Mouse (Mus musculus) left cerebral cortex, adult 2 months (tissue): ENCODE data around the gene Lim2. TPM values are rescaled to one million over a fixed set of nuclear protein-coding genes. Genes with fewer than 3 reads are reported as not detected.

ENCODE experiments used
- DNase-seq, 2 experiments: peaks; one replicate each; pipeline ENCODE4 v3.0.0; 2021 to 2022; ENCODE audit warnings: low spot score in 2 of 2, mixed read lengths in 1 of 2; ENCODE audit errors: extremely low spot score in 1 of 2
- H3K27ac ChIP-seq: fragments of 200-600 bp; 2 replicates; pipeline ENCODE4 v1.8.1; 2022
- H3K4me3 ChIP-seq: fragments of 200-600 bp; 2 replicates; pipeline ENCODE4 v1.8.1; 2022
- CTCF ChIP-seq: fragments of 200-600 bp; IDR thresholded peaks from 2 replicates; pipeline ENCODE4 v1.8.1; 2022; ENCODE audit warnings: antibody characterized with exemption, mild to moderate bottlenecking, moderate library complexity
- intact Hi-C: fragments of 180-260 bp; cut with DNase I; formaldehyde crosslinking; loops from one replicate; pipeline ENCODE4 v1.15.1; 2025
- total RNA-seq, 2 experiments: library from RNA; stranded (reverse); gene quantifications; 2 replicates each; pipeline ENCODE4 v1.2.3; 2021

Gene Lim2
- total RNA-seq, 2 experiments from 2014 or later = not detected

GRCm38 (mm10) chr7:43448246-43448645, 20.8 kb downstream of the Lim2 start:
- H3K27ac ChIP-seq = no peak overlapping the region
- H3K4me3 ChIP-seq = no peak overlapping the region
- intact Hi-C loops = loop anchor here (10.0 kb wide), 1 partner anchor 227 kb away; the partner anchor contains the start of gene Ctu1
- no peak for DNase-seq
- no peak for TF ChIP-seq CTCF

GRCm38 (mm10) chr7:43449811-43450210, 22.3 kb downstream of the Lim2 start:
- H3K27ac ChIP-seq = no peak overlapping the region
- no peak overlapping the region for H3K4me3 ChIP-seq
- no peak for TF ChIP-seq CTCF
- intact Hi-C loops = loop anchor here (10.0 kb wide), 1 partner anchor 225 kb away; the partner anchor contains the start of gene Ctu1
- DNase-seq = no peak

- TF ChIP-seq CTCF = no peak
- DNase-seq = no peak
- intact Hi-C loops = no loop called here
Measured at GRCm38 (mm10) chr7:43451726-43452125, 24.3 kb downstream of the Lim2 start.

GRCm38 (mm10) chr7:43452609-43453008, 25.1 kb downstream of the Lim2 start:
- TF ChIP-seq CTCF = peak; percentile 11
- H3K4me3 ChIP-seq = no peak overlapping the region
- intact Hi-C loops = no loop called here
- no peak for DNase-seq
- no peak overlapping the region for H3K27ac ChIP-seq

More at GRCm38 (mm10) chr7:43451726-43452125, 24.3 kb downstream of the Lim2 start:
- Histone ChIP-seq H3K27ac (no peak overlapping the region), H3K4me3 (no peak overlapping the region)

- H3K27ac ChIP-seq = no peak overlapping the region
- no peak for TF ChIP-seq CTCF
- intact Hi-C loops = no loop called here
- H3K4me3 ChIP-seq = no peak overlapping the region
- DNase-seq = no peak
Measured at GRCm38 (mm10) chr7:43453599-43454355, 26.3 kb downstream of the Lim2 start.

GRCm38 (mm10) chr7:43454371-43454770, 26.9 kb downstream of the Lim2 start:
- intact Hi-C loops = no loop called here
- TF ChIP-seq CTCF = no peak
- DNase-seq = no peak
- H3K27ac ChIP-seq = no peak overlapping the region
- H3K4me3 ChIP-seq = no peak overlapping the region

GRCm38 (mm10) chr7:43462851-43463250, 35.4 kb downstream of the Lim2 start, which contains the start of gene Vsig10l:
Gene Vsig10l, plus strand, starts transcription at chr7:43463151.
- H3K4me3 ChIP-seq = no peak within 1 kb of the TSS
- DNase-seq = no peak
- no peak for TF ChIP-seq CTCF
- H3K27ac ChIP-seq = no peak within 1 kb of the TSS
- intact Hi-C loops = no loop called here

- intact Hi-C loops = no loop called here
- H3K4me3 ChIP-seq = no peak overlapping the region
- no peak for DNase-seq
- no peak overlapping the region for H3K27ac ChIP-seq
- TF ChIP-seq CTCF = no peak
Measured at GRCm38 (mm10) chr7:43463976-43464375, 36.5 kb downstream of the Lim2 start.

- intact Hi-C loops = no loop called here
- H3K27ac ChIP-seq = no peak overlapping the region
- TF ChIP-seq CTCF = peak; percentile 34; the same call in 1 of the 2 replicates
- H3K4me3 ChIP-seq = peak overlapping the region; percentile 34
- no peak for DNase-seq
Measured at GRCm38 (mm10) chr7:43464864-43465343, 37.4 kb downstream of the Lim2 start.

- intact Hi-C loops = loop anchor here (1.0 kb wide), 2 partner anchors 30 to 42 kb away; no protein-coding TSS in a partner anchor
- no peak overlapping the region for H3K27ac ChIP-seq
- peak overlapping the region; percentile 34 for H3K4me3 ChIP-seq
- peak; percentile 65 to 76 for DNase-seq
- TF ChIP-seq CTCF = no peak; the same call in none of the 2 replicates
Measured at GRCm38 (mm10) chr7:43465344-43466098, 38.1 kb downstream of the Lim2 start.

- peak; percentile 91 for TF ChIP-seq CTCF
- intact Hi-C loops = loop anchor here (1.0 kb wide), 2 partner anchors 29 to 43 kb away; no protein-coding TSS in a partner anchor
- DNase-seq = peak; percentile 78 to 80
- Histone ChIP-seq H3K4me3 (peak overlapping the region; percentile 34), H3K27ac (no peak overlapping the region)
Measured at GRCm38 (mm10) chr7:43466099-43466694, 38.7 kb downstream of the Lim2 start.
